Mouse (Mus musculus) thymus, postnatal 25 days (tissue): ENCODE measurements at regions not wholly inside any gene's neighbourhood (a gene's known extent, or its start where the extent isn't known, plus 50 kb on each side); places are given as distances from the start of the nearest gene placed in this dataset.
A peak's percentile ranks its signal among the peaks of the same experiment; 100 is the strongest.

Experiments used
- DNase-seq: peaks from one replicate; pipeline ENCODE4 v3.0.0; 2022

DNA sequence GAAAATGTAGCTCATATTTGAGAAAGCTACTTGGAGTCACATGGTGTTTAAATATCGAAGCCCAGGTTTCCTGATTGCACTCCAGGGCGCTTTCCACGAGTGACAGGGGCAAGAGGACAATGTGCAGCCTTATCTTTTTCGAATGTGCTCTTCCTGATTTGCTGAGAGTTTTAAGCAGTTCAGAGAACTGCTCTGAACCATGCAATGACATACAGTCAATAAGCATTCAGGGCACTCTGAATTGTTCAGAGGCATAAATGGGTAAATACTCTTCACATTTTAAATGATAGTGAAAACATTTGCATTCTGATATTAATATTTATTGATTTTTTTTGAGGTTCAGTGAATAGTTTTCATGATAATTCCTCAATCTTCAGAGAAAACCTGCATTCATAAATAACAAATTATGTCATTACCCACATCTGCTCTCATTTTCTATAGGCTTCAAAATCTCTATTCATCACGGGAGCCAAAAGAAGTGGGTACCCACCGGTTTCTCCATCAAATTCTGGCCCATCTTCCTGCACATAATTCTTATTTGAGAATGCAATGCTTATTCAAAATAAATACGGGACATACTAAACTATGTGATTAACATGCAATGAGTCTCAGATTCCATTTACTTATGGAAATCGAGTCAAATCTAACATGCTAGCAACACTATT, 171.7 kb downstream of the Btg1 start:
- no peak for DNase-seq

DNA sequence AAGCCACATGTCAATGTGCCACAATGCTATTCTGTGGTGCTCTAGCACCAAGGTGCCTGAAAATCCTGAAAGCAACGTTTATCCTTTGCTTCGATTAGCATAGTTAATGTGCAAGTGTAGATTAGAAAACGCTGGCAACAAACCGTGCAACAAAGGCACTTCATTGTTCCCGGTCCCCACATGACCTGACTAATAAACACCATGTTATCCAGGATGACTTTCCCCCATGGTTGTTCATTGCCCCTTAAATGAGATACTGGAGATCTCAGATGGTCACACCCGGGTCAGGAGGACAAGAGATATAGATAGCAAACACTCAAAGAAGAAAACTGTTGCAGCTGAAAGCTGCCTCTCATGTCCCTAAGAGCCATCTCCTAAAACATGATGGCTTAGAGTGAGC, 180.3 kb downstream of the Btg1 start:
- DNase-seq: no peak

DNA sequence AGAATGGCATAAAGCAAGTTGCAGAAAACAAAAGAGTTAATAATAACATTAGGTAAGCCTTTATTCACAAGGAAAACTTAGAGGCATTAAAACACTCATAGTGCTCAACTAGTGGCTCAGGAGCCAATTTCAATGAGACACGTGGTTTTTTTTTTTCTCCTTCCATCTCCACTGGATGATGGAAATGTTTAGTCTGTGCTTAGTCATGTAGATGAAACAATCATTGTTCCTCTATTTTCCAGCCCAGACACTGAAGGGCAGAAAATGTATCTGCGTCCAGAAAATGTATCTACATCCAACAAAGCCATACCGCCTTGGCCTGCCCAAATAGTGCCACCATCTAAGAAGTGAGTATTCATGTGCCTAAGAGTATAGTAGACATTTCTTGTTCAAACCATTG, 184.0 kb downstream of the Btg1 start:
- DNase-seq: no peak

DNA sequence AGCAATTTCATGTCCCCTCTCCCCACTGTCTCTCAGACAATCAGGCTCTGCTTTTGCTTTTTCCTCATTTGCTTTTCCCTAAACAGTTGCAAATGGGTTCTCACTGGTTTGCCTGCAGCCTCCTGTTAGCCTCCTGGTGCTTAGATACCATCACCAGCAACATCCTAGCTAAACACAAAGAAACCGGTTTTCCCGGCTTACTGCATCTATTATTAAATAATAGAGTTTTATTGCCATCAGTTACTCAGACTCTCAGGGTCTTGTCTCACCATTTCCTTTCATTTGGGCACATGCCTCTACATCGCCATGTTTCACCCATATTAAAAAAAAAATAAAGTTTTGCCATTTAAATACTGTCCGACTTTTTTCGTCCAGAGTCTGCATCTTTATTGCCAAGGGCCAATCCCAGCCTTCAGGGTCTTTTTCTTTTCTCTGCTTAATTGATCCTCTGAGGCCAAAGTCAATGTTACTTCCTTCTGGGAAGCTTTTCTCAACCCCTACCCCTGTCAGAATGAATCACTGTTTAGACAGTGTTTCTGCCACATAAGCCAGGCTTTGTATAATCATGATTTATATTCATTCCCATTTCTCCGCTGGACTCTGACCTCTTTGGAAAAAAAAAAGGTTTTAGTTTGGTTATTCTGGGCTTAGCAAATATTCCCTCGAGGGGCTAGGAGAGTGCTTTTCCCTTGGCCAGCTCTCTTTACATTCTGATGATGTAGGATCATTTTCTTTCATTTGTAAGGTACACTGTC, 187.4 kb downstream of the Btg1 start:
- no peak for DNase-seq

DNA sequence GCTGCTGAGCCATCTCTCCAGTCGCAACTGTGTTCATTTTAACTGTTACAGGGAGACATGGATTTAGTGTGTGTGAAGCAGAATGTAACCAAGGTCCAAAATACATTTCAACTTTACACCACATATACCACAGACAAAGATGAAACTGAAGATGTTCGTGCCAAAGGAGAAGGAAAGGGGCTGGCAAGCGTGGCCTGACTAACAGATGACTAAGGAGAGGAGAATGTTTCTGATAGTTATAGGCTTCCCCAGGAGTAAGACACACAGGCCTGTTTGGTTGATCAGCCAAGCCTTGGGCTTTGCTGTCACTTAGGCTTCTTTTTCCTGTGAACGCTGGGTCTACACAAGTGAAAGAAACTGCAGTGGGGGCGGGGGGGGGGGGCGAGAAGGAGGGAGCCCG, 189.8 kb downstream of the Btg1 start:
- no peak for DNase-seq

DNA sequence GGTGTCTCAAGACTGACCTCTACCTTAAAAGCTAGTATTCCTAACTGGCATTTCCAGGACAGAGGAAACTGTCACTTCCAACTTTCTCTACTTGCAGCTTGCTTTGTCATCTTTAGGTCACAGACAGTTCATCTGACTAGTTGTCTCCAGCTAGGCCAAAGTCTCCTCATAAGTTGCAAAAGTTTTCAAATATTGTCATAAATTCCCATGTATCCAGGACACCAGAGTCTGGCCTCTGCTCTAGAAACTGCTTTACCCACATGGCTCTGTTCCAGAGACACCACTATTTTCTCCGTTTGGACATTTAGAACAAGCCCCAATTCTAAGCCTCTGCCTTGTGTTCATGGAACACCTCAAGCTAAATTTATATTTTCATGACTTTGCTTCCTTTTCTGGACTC, 205.0 kb downstream of the Btg1 start:
- no peak for DNase-seq

DNA sequence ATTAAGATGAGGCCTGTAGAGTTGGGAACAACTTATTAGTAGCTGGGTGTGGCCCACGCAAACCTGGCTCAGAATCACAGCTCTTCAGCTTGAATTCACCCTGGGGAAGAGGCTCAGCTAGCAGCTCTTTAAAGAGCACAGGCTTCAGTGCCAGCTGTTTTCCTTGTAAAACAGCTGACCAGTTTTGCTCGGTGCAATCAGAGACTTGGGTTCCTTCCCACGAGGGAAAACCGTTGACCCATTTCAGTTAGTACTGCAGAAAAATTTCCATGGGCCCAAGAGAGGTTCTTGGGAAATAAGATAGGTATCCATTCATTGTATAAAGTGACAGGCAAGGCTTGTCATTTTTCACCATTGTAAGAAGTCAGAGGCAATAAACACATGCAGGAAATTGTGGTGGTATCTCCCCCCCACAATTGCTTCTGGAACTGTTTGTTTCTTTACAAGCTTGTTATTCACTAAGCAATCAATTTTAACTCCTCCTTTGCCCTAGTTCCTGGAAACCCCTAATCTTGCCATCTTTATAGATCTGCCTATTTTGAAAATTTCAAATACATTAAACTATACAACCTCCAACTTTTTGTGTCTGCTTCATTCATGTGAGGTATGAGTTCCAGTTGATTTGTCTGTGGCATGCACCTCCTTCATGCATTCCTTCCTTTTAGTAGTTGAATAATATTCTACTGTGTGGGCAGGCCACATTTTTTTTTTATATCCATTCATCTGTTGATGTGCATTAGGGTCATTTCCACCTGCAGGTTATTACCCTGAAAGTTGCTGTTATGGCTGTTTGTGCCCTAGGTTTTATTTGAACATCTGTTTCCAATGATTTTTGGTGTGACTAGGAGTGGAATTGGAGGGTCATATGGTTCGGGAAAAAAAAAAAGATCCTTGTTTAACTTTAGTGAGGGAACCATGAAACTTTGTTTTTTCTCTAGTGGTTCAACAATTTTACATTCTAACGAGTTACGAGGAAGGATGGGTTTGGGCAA, 205.8 kb downstream of the Btg1 start:
- peak; percentile 11 for DNase-seq

DNA sequence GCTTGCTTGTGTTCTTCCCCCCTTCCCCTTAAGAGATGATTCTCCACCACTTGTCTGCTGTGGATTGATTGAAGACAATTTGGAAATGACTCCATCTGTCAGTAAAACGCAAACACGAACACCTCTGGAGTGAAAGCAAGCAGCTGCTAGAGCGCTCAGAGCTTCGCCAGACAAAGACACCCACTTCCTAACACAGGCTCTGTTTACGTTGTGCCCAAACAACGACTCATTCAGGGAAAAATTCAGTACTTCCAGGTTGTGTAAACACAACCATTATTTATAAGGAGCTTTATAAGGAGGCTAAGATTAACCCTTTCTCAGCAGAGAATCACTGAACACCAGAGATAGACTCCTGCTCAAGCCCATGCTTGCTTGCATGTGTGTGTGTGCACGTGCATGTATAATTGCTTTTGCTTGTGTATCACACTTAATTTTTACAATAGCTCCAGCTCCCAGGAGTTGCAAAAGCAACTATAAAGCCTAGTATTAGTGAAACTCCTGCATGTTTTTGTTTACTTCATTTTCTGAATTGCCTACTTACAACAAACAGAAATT, 209.5 kb downstream of the Btg1 start:
- DNase-seq: no peak

DNA sequence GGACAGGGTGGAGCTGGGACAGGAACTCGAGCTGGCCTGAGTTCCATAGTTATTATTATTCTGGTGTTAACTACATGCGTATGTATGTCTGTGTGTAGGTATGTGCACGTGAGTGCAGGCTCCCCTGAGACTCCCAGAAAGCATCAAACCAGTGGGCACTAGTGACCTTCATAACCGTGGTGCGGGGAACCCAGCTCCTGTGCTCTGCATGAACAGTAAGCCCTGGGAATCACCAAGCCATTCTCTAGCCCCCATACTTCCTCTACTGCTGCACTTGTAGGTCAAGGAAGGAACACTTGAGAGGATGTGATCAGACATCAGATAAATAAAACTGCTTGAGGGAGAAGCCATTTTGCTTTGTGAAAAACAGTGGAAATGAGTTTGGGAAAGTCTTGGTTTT, 211.2 kb downstream of the Btg1 start:
- no peak for DNase-seq

DNA sequence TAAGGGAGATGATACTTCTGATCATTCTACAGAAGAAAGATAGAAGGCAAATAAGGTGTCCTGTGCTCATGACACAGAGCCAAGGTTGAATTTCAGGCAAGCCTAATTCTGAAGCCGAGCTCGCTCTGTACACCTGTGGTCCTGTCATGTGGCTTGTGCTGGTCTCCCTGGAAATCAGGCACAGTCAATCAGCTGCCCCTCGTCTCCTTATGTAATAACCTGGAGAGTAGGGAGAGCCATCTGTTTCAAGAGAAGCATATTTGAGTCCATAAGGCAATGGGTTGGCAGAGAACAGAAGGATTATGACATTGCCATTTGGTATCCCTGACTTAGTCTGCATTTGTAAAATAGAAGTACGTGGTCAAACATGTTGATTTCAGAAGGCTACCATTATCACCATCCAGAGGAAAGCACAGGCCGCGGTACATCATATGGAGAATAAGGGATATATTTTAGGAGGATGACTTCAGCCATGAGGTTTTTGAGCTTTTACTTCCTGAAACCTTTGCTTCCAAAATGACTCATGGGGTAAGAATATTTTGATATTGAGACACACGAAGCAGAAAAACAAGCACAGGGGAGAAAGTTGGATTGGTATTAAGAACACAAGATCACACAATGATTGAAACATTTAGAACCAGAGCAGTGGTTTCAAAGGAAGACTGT, 211.9 kb downstream of the Btg1 start:
- DNase-seq: no peak

DNA sequence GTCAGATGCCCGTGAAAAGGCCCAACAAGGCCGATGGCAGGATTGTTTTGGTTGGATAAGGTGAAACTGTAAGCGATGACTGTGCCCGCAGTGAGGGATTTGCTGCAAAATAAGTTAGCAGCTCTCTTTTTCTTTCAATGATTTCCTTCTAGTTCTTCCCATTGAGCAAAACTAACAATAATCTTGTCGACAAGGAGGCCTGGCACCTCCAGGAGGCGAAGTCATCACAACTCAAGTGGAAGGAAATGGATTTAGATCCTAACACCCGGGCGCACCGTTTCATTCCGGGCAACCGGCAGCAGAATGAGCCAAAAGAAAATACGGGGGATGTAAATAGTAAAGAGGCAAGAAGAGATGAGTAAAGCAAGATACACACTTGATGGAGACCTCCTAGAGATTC, 214.3 kb downstream of the Btg1 start:
- DNase-seq: no peak

DNA sequence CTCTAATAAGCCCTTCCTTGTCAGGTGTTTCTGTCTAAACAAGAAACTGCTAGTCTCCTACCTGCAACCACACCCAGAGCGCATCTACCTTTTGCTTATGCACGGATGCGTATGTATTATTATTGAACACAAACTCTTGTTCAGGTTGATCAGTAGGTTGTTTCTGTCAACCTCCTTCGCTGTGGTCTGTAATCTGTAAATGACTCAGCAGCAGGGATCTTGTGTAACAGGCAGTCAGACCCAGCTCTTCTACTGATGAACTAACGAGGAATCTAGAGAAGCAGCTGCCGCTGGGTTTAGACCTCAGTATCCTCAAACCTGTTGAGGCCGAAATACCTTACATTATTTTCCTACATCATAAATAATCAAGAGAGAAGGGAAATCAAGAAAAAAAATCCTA, 220.4 kb downstream of the Btg1 start:
- DNase-seq: no peak

DNA sequence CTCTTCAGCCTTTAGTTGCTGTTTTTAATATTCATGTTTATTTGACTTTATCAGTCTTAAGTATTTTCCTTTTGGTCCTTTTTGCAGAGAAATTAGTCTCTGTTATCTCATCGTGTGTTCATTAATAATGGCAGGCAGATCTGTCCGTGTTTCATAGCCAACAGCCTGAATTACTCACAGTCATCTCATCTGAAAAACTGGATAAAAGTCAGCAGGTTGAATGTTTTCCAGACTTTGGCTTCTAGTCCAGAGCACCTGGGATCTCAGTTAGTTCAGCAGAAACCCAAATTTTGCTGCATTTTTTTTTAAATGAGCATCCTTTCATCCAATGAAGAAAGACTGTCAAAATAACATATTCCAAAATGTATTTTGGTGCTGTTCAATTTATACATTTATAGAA, 224.3 kb downstream of the Btg1 start:
- no peak for DNase-seq

DNA sequence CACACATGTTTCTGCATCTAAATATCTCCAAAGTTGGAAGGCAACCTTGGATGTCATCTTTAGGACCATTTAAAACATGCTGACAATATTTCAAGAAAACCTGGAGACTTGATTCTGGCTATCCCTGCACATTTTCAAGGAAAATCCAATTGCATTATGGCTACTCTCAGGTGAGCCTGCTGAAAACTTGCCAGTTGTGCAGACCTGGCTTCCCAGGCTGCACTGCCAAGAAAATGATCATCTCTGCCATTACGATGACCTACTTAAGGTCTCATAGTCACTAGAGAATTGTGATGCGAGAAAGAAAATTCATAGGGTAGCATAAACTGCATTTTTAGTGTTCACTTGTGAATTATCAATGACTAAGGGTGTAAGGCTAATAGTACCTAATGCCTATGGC, 225.2 kb downstream of the Btg1 start:
- DNase-seq: no peak

DNA sequence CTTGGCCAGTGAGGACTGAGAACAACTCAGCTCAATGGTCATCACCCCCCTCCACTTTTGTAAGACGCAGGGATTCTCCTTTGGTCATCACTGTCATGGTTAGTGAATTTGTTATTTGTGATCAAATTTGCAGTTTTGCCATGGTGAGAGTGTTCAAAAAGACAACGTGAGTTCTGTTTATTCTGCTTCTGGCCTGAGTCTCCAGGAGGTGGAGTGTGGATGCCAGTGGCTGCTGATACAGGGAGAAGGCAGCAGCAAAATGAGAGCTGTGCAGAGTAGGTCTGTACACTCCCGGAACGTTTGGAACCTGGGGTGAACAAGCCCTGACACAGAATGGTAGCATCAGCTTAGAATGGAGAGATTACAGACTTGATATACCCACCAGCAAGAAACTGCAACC, 229.1 kb downstream of the Btg1 start:
- DNase-seq: no peak

DNA sequence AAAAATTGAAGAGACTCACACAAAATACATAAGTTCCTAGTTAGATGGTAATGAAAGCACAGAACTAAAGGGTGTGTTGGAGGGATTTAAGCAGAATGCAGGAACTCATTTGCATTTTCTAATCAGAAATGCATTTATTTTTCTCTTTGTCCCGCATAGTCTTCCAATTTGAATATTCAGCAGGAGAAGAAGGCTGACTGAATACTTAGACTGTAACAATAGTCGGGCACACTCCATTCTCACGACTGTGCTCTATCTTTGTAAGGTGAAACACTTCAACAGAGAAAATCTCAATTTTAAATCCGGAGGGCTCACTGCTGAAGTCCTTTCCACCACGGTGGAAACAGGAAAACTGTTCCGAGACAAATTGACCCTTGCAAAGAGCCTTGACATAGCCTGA, 230.2 kb downstream of the Btg1 start:
- DNase-seq: no peak

DNA sequence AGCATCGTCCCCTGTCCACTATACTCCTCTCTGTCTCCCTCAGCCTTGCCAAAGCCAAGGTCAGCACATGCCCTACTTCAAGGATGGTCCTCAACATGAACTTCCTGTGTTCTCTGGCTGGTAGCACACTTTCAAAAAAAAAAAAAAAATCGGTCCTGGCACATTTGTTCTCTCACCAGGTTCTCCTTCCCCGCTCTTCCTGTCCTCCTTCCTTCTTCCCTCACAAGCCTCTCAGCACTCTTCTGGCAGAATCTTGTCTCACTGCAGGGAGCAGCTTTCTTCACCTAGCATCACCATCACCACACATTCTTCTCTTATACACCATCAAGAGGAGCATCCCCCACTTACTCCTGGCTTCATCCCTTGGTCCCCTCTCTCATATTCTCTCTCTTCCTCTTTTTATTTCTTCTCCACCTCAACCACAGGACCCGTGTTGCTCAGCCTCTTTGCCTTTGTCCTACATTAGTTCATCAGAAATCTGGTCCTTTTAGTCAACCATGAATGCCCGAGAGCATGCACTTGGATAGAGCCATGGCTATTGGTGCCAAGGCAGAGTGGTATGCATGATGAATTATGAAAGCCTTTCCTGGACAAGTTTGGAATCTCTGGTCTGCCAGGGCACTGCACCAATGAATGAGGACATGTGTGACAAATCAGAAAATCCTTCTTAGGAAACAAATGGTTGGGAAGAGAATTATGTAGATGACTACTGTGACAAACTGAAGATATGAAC, 230.8 kb downstream of the Btg1 start:
- DNase-seq: no peak

DNA sequence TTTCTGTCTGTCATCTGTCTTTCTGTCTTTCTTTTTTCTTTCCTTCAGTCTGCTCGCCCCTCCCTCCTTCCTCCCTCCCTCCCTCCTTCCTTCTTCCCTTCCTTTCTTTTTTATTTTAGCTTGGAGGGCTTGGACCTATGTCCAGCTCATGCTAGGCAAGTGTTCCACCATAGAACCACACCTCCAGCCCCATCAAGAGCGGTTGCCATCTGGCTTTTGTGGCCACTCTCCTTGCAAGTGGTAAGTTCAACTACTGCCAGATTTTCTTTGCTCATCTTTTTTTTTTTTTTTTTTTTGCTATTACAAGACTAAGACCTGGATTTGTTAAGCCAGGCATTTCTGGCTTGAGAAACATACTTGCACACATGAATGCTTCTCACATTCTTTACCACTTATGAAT, 231.7 kb downstream of the Btg1 start:
- no peak for DNase-seq

DNA sequence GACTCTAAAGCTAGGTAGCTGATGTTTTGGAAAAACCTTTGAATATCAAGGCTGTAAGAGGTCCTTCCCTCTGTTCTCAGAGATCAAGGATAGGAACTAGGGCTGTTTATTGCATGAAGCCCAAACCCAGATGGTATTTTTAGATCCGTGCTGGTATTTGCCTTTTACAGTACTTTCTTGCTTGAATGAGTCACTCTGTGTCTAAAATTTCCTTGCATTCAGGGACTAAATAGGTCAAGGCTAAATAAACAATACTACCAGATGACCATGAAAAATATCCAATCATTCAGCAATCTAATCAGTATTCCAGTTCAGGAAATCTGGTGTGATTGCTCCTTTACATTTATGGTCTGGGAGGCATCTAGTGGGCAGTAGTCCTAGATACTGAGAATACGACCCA, 243.6 kb downstream of the Btg1 start:
- no peak for DNase-seq

DNA sequence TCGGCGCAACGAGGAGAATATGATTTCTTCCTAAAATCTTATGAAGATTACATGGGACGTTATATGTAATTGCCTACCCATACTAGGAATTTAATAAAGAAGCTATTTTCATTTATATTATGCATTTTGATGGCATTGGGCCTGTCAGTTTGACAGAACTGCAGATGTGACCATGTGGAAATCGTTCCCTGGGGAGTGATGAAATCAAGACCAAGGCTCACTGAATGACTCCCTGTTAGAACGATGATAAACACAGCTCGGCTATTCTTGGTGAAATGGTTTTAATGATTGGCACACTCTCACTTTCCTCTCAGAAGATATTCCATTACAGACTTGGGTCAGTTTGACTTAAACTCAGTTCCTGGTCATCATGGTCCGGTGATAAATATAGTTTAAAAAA, 246.4 kb downstream of the Btg1 start:
- no peak for DNase-seq

DNA sequence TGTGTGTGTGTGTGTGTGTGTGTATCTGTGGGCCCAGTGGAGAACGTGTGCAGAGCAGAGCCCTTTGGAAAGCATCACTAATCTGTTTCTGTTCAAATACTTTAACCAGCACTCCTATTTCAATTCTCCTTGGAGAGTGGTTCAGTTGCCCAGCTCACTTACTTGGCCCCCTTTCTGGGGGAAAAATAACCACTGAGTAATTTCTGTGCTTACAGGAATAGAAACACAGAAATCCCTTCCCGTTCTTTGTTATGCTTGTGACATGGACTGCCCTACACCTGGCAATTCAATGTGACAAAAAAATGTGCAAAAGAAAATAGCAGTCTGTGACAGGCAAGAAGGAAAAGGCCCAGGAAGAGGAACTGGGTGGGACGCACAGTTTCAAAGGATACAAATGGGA, 249.7 kb downstream of the Btg1 start:
- no peak for DNase-seq

DNA sequence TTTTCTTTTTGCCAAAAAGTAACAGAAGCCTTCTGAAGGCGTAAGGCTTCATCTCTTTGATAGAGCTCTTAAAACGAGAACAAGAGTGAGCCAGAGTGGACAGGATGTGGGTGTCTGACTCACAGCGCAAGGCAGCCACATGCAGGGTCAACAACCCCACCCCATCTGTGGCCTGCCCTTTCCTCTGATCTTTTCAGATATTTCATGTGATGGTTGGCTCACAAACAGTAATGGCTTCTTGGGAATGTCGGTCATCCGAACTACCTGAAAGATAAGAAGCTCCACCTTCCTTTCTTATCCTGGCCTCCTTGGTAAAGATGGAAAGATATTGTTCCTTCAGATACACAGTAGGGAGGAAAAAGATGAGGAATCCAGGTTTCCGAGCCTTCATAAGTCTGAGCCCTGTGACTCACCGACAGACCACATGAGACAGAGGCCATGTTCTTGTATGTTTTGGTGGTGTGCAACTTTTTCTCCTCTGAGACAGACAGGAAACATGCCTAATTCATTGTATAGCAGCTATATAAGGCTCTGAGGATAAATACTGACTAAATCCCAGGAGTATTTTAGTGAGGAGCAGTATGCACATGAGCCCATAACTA, 254.9 kb downstream of the Btg1 start:
- DNase-seq: no peak
